Mouse (Mus musculus) adrenal gland, postnatal 14 days (tissue): ENCODE data around the gene Ldoc1. TPM values are rescaled to one million over a fixed set of nuclear protein-coding genes. Genes with fewer than 3 reads are reported as not detected.

Experiments used
- DNase-seq: peaks from one replicate; pipeline ENCODE4 v3.0.0; 2021; ENCODE audit warnings: mixed read lengths
- long read RNA-seq, 2 experiments: library from polyadenylated mRNA; stranded (forward); transcript quantifications; one replicate each; pipeline ENCODE4 v2.0.0; 2021
- total RNA-seq: library from RNA; stranded (reverse); gene quantifications from 2 replicates; pipeline ENCODE4 v1.2.3, GENCODE M21; 2021

The Ldoc1 gene
- total RNA-seq = 1.1 and 1.3 TPM in 2 replicates
- long read RNA-seq, experiment 1, partial matches to known transcripts = 0 of 3 reads
- long read RNA-seq, experiment 1, other reads (novel, unspliced or antisense) = 0 of 3 reads
- long read RNA-seq, experiment 2, partial matches to known transcripts = 0 of 4 reads
- long read RNA-seq, experiment 2, other reads (novel, unspliced or antisense) = 0 of 4 reads

GRCm38 (mm10) chrX:61709302-61710033 is at the start of gene Ldoc1:
TSS of gene Ldoc1 (plus strand) at chrX:61709497.
- DNase-seq = no peak

GRCm38 (mm10) chrX:61710131-61710530 is 834 bp downstream of the Ldoc1 start:
- DNase-seq = no peak

GRCm38 (mm10) chrX:61722281-61723028 is 13.2 kb downstream of the Ldoc1 start:
- DNase-seq = peak; percentile 6

- DNase-seq = peak; percentile 5
These were observed 14.0 kb downstream of the Ldoc1 start for GRCm38 (mm10) chrX:61723029-61723980.

GRCm38 (mm10) chrX:61727516-61728310 is 18.4 kb downstream of the Ldoc1 start:
- DNase-seq = no peak
